Mouse (Mus musculus): ENCODE measurements around the gene Clcn1.

Gene Clcn1

DNA sequence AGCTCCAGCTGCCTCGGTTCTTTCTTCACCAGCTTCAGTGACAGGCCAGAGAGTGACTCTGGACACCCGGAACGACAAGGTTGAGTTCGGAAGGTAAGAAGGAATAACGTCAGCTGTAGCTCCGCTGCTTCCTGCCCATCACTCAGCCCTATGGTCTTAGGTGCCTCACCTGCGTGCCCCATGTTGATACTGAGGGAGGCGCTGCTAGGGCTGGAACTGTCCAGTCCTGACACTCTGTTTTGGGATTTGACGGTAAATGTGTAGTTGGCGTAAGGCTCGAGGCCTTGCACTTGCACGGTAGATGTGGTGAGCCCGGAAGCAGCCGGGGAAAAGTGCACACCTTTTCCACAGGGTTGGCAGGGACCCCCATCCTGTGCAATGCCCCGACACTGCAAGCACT lies 78.1 kb downstream of the Clcn1 start:
- no peak for DNase-seq (ENCODE audit: low read depth)

DNA sequence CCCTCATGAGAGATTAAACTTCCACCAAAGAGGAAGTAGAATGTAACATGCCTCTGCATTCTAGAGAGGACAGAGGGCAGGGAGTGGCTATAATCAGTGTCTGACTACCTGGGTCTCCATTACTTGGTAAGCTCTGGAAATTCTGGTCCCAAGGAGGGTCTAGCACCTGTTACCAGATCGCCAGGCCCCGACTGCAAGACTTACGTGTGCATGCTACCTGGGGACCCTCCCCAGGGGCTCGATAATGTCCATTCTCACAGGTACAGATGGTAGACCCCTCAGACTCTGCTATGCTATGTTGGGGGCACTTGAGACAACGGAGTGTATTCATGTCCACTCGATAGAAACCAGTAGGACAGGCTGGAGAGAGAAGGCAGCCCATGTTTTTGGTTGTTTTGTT lies 78.7 kb downstream of the Clcn1 start:
- no peak for DNase-seq (ENCODE audit: low read depth)

Data from fibroblast of lung, adult 2 months (primary cell).